Mouse (Mus musculus): Measurements from ENCODE around the gene Ttll5.

The Ttll5 gene

DNA sequence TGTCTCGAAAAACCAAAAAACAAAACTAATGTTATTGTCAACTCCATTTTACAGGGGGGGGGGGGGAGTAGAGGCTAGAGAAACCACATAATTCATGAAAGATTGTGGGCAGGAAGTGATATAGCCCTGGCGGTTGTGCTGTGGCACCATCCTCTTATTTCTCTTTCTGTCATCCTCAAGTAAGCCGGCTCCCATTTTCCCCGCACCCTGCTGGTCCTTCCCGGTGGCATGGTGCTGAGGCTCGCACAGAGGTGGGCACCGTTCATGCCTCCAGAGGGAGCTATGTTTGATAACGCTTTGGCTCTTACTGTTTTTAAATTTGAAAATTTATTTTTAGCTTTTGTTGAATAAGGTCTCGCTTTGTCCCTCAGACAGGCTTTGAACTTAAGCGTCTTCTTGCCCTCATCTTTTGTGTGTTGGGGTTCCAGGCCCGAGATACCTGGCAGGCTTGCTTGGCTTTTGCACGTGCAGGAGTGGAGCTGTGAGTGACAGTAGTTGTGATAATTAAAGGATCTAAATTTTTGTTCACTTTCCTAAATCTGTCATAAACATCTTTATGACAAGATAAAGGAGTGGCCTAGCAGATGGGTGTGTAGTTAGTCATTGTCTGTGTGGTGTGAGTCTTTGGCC is 15.0 kb downstream of the Ttll5 start:
- DNase-seq (ENCODE audit: low read depth, low spot score), result no peak

DNA sequence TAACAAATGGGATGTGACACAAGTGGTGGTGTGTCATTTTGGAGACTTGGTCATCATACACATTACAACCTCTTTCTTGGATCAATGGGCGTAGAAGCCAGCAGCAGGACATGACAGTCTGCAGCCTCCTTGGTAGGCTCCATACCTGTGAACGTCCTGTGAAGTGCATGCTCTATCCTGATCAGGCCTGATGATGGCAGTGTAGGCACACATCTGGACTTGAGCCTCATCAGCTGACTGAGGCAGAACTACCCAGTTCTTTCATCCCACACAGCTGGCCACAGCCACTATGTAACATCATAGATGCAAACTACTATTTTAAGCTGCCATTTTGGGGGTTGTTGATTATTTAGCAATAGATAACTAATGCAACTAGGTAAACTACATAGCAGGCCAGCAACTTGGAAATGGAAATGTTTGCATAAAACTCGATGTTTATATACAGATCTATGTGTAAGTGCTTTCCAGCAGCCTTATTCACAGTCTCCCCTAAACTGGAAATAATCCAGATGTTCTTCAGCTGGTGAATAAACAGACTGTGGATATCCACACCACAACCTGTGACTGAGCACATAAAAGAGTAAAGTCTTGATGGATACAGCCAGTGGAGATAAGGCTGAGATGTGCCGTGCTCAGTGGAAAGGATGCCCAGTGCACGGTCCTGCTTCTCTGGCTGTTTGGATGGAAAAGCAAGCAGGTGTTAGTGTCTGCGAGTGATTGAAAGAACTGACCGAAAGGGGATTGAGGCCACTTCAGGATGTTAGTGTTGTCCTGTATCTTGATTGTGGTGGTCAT is 23.9 kb downstream of the Ttll5 start:
- DNase-seq (ENCODE audit: low read depth, low spot score), result peak; percentile 57

DNA sequence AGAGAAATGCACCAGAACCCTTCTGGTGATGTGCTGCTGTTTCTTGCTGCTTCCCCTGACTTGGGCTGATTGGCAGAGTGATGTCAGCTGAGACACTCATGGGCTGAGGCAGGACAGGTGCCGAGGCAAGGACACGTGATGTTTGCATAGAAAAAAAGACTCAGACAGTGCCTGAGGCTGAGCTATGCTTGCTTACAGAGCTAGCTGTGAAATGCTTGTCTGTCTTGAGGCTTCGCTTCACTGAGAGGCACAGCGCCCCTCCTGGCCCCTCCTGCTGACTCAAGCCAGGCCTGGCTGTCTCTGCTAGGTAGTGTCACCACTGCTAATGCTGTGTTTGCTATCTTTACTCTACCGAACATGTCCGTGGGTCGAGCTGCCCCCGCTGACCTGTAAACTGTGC is 26.2 kb downstream of the Ttll5 start:
- DNase-seq (ENCODE audit: low read depth, low spot score), result no peak

DNA sequence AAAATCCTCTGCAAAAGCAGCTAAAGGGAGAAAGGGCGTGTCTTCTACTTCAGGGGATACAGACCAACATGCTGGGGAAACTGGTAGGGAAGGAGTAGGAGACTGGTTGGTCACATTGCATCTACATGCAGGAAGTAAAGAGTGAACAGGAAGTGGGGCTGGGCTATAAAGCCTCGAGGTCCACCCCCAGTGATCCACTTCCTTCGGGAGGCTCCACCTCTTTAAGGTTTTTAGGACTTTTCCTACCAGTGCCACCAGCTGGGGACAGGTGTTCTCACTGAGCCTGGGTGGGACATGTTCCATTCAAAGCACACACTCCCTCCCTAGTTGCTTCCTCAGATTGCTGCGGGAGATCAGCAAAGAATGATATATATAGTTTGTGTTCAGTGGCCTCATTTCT is 29.4 kb downstream of the Ttll5 start:
- no peak for DNase-seq (ENCODE audit: low read depth, low spot score)

- DNase-seq (ENCODE audit: low read depth, low spot score), result no peak
Measured at GRCm38 (mm10) chr12:85854271-85854670, 29.8 kb downstream of the Ttll5 start.

DNA sequence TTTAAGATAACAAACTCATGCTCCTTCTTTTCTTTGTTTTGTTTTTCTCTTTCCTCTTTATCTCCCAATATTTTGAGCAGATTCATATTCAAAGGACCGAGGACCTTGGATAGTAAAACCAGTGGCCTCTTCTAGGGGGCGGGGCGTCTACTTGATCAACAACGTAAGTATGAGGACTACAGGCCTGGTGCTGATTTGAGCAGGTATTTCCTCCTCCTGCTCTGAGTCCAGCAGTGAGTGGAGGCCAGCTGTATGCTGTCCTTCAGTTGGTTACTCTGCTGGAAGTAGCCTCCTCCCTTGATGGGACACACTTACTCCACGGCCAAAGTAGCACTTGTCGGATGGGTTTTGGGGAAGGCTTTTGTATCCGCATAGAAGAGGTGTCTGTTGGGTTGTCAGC is 32.8 kb downstream of the Ttll5 start:
- no peak for DNase-seq (ENCODE audit: low read depth, low spot score)

- peak; percentile 12 for DNase-seq (ENCODE audit: low read depth, low spot score)
Measured at GRCm38 (mm10) chr12:85859111-85859510, 34.7 kb downstream of the Ttll5 start.

DNA sequence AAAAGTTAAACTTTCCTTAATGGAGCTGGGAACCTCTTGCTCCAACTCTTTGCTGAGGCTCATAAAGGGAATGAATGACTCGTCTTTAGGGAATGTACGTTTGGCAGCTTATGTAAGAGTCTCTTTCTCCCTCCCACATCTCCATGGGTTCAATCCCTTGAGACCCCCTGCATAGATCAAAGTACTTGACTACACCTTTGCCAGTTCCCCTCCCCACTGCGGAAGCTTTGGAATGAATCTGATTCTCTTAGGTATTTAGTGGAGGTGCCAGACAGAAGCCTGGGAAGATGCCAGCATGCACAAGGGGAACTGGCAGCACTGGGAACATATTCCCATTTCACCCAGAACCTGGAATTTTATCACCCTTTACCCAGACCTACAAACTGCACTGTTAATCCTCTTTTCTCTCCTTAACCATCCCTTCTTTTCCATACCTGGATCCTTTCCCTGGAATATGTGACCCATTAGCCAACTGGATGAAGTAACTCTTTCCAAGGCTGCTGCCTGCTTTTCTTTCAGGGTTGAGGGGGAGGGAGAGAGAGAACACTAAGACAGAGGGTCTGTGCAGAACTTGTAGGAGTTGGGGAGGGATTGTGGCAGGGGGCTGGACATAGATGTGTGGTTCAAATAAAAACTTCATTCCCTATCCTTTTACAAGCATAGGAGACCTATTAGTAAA is 35.2 kb downstream of the Ttll5 start:
- DNase-seq (ENCODE audit: low read depth, low spot score), result peak; percentile 16

DNA sequence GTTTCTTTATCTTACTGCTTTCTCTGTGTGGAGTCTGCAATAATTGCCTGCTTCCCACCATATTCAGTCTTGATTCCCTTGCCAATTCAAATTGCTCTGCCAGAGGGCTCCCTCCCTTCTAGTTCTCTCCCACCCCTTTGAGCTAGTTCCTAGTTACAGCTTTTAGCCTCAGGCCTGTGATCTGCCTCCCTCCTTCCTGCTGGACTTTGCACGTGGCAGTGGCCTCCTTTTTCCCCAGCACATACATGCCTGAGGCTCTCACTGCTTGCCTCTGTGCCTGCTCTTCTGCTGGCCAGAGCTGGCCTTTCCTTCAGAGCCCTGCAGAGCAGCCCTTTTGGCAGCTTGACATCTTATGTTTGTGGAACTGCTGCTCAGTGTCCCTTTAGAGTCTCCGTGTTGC is 38.1 kb downstream of the Ttll5 start:
- DNase-seq (ENCODE audit: low read depth, low spot score), result no peak

- peak; percentile 22 for DNase-seq (ENCODE audit: low read depth, low spot score)
Measured at GRCm38 (mm10) chr12:85865526-85865925, 41.1 kb downstream of the Ttll5 start.

- DNase-seq (ENCODE audit: low read depth, low spot score), result no peak
Measured at GRCm38 (mm10) chr12:85866624-85867023, 42.2 kb downstream of the Ttll5 start.

GRCm38 (mm10) chr12:85867125-85867524 is 42.7 kb downstream of the Ttll5 start:
- no peak for DNase-seq (ENCODE audit: low read depth, low spot score)

DNA sequence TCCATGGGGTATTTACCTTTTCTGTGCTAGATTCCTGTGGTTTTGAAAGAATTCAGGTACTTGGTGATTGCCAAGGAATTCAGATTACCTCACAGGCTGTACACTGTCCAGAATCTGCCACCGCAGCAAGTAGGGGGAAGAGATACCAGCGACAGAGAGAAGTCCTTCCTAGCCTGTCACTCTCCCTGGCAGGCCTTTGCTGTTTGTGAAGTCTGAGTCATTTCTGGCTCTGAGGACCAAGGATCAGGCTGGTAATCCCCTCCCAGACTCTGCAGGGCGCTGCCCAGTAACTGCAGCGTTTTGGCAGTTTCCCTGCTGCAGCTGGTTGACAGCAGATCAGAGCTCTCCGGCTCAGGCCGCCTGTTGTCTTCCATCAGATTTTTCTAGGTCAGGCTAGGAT is 45.0 kb downstream of the Ttll5 start:
- DNase-seq (ENCODE audit: low read depth, low spot score), result peak; percentile 91

DNA sequence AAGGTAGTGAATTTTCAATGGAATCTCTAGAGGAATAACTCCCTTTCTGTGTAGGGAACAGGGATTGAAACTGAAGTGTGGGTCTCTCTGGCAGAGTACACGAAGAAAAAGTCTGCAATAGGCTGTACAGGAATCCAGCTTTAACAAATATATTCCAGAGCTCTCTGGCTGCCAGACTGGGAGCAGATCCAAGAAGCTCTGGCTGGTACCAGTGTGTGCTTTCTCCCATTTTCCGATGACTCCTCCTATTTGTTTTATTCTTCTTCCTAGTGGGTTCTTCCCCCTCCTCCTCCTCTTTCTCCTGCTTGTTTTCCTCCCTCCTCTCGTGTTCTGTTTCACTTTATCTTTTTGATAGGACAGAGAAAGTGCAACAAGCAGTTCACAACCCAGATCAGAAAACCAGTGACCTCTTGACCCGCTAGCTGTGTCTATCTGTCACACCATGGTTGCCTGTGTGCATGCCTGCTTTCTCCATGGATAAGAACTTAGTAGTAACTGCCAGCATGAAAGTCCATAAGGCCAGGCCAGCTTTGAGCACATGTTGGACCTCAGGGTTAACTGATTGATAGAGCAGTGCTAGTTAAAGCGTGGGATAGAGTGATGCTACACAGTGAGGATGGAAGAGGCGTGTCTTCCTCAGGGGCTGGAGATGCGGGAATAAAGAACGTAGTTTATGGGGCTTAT is 55.3 kb downstream of the Ttll5 start:
- peak; percentile 26 for DNase-seq (ENCODE audit: low read depth, low spot score)

GRCm38 (mm10) chr12:85885024-85885423 is 60.6 kb downstream of the Ttll5 start:
- no peak for DNase-seq (ENCODE audit: low read depth, low spot score)

DNA sequence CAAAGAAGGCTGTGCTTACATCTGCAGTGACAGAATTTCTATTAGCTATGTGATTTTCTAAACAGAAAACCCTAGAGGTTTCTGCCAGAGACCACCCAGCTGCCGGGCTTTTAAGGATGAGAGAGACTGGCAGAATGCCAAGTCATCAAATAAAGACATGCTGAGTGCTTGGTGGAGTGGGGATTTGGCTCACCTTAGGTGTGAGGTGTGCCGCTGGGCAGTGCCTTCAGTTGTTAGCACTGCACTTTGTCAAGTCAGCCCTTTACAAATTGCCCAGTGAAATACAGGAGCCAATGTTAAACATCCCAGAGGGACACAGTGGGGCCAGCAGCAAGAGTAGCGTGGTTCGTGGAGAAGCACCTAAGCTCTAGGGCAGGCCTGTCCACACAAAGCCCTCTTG is 65.6 kb downstream of the Ttll5 start:
- DNase-seq (ENCODE audit: low read depth, low spot score), result no peak

DNA sequence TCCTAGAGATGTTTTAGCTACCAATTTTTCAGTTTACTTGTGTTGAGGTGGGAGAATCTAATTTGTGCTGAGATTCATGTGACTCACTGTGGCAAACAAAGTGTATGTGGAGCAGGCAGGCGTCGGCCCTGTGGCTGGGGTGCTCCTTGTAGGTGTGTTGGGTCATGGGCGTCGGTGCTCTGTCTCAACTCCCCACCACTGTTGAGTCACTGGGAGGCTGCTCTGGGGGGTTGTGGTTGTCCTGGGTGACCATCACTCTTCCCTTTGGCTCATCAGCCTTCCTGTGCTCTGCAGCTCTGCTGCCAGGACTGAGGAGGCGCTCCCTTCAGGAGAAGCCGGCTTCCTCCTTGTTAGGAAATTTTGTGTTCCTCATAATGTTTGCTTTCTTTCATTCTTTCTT is 79.5 kb downstream of the Ttll5 start:
- DNase-seq (ENCODE audit: low read depth, low spot score), result no peak

- DNase-seq (ENCODE audit: low read depth, low spot score), result no peak
Measured at GRCm38 (mm10) chr12:85905666-85906065, 81.2 kb downstream of the Ttll5 start.

DNA sequence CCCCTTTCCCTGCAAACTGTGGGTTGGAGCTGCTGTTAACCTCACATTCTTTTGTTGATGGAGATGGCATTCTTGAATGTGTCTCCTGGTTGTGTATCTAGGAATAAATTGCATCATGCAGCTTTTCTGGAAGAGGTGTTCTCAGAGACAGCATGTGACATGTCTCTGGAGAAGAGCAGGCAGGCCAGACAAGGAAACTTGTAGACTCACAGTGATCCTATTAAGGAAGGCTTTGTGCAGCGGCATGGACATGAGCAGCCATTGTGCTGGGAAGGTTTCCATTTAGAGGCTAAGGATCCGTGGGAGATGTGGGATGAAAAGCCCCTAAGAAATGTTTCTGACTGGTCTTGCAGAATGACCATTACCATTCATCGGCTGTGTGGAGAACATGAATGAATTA is 83.4 kb downstream of the Ttll5 start:
- DNase-seq (ENCODE audit: low read depth, low spot score), result no peak

GRCm38 (mm10) chr12:85910811-85911210 is 86.4 kb downstream of the Ttll5 start:
- no peak for DNase-seq (ENCODE audit: low read depth, low spot score)

- no peak for DNase-seq (ENCODE audit: low read depth, low spot score)
Measured at GRCm38 (mm10) chr12:85912712-85913504, 88.4 kb downstream of the Ttll5 start.

Data from skeletal muscle tissue, adult 2 months (tissue).